Mouse (Mus musculus): ENCODE data around the gene Gm9837.

DNA sequence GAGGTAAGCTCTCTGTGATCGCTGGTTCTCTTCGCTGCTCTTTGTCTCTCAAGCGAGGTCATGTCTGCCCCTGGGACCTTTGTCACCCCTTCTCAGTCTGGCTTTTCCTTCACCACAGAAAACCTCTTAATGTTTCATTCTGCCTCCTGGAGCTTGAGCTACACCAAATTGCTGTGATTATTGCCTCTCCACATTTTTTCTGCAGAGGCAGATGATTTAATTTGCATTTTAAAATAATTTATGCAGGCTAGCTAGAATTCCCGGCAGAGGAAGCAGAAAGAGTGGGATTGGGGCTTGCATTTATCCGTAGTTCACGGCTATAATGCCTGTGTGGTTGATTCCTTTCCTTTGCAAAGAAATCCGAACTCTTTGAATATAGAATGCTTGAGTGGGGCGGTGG, 5.3 kb upstream of the Gm9837 start:
- TF ChIP-seq POLR2A (IDR thresholded peaks at IDR 0.05; ENCODE audit: extremely low read depth, insufficient read depth, low read length) = no peak
- no peak for TF ChIP-seq CTCF (IDR thresholded peaks at IDR 0.05; ENCODE audit: low read depth, low read length)

All from liver, adult 2 months (tissue).